Mouse (Mus musculus): Measurements from ENCODE around the gene Auts2. TPM values are rescaled to one million over a fixed set of nuclear protein-coding genes. Genes with fewer than 3 reads are reported as not detected.
A peak's percentile ranks its signal among the peaks of the same experiment; 100 is the strongest.

Auts2 gene
- total and polyA plus RNA-seq, 3 experiments: 16.9 to 35.7 (median 28.1) TPM

DNA sequence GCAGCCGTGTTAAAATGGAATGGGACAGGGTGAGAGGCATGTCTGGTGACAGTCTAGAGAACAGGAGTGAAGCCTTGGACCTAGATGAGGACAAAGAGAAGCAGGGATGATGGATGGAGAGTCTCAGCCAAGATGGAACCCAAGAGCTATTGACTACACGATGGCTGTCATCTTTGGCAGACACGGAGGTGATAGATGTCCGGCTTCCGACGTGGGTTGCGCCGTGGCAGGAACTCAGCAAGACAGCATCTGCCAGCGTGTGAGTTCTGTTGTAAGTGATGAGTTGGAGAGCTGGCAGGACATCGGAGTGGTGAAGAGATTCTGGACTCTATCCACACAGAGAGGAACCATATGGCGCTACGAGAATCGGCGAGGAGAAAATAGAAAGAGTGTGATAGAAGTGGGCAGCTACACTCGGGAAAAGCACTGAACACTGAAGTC is 723.9 kb downstream of the Auts2 start:
- Histone ChIP-seq H3K36me3 (ENCODE audit: control insufficient read depth, insufficient read depth, low read length) (0 out of 2 replicates have a peak, but pooled peaks cover 2% of the 10 kb centered on the region), H3K4me1 (ENCODE audit: control insufficient read depth, insufficient read depth, low read length) (peaks cover 3% of the 10 kb centered on the region; the same call in 1 of the 2 replicates), H3K9ac (ENCODE audit: low read depth, low read length) (no peak overlapping the region), H3K27me3 (ENCODE audit: control insufficient read depth, insufficient read depth, low read length) (no peaks in the 10 kb centered on the region), H3K79me2 (replicated peaks; ENCODE audit: control insufficient read depth, insufficient read depth, low read length) (no peaks in the 10 kb centered on the region), H3K27ac (no peak overlapping the region), H3K4me3 (no peak overlapping the region)
- 79% methylated on average over 15 of the region's 15 CpGs for WGBS
- peak in 1 of 2 experiments; percentile 29 for DNase-seq
- intact Hi-C loops (cut with DNase I): no loop called here
- TF ChIP-seq CTCF (IDR thresholded peaks at IDR 0.05): no peak
- no peak for TF ChIP-seq EP300 (IDR thresholded peaks at IDR 0.05; ENCODE audit: insufficient read depth, low read depth, low read length)
- no peak for TF ChIP-seq POLR2A (IDR thresholded peaks at IDR 0.05; ENCODE audit: insufficient read depth, low read depth, low read length)

DNA sequence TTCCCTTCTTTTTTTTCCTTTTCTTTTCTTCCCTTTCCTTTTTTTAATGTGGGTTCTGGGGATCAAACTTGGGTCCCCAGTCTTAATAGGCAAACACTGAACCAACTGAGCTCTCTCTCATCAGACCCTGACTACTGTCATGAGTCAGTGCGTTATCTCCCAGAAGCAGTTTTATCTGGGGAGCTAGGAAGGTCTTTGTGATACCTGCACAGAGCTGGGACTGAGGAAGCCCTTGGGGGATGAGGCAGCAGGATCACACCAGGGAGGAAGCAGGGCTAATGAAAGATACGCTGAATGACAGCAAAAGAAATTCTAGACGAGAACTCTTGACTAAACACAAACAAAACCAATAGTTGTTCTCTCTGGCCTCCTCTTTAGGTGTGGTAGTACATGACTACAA is 727.6 kb downstream of the Auts2 start:
- peak overlapping the region; percentile 4; the same call in 1 of the 2 replicates for H3K27ac ChIP-seq
- H3K9ac ChIP-seq (ENCODE audit: low read depth, low read length): no peak overlapping the region
- TF ChIP-seq EP300 (IDR thresholded peaks at IDR 0.05; ENCODE audit: insufficient read depth, low read depth, low read length): no peak
- TF ChIP-seq CTCF (IDR thresholded peaks at IDR 0.05): no peak
- TF ChIP-seq POLR2A (IDR thresholded peaks at IDR 0.05; ENCODE audit: insufficient read depth, low read depth, low read length): no peak
- intact Hi-C loops (cut with DNase I): no loop called here
- peaks cover 13% of the 10 kb centered on the region for H3K4me1 ChIP-seq (ENCODE audit: control insufficient read depth, insufficient read depth, low read length)
- H3K79me2 ChIP-seq (replicated peaks; ENCODE audit: control insufficient read depth, insufficient read depth, low read length): no peaks in the 10 kb centered on the region
- no peak for DNase-seq
- 78% methylated on average over 3 of the region's 3 CpGs for WGBS
- no peak overlapping the region for H3K4me3 ChIP-seq
- no peaks in the 10 kb centered on the region for H3K27me3 ChIP-seq (ENCODE audit: control insufficient read depth, insufficient read depth, low read length)
- H3K36me3 ChIP-seq (ENCODE audit: control insufficient read depth, insufficient read depth, low read length): 0 out of 2 replicates have a peak, but pooled peaks cover 2% of the 10 kb centered on the region

DNA sequence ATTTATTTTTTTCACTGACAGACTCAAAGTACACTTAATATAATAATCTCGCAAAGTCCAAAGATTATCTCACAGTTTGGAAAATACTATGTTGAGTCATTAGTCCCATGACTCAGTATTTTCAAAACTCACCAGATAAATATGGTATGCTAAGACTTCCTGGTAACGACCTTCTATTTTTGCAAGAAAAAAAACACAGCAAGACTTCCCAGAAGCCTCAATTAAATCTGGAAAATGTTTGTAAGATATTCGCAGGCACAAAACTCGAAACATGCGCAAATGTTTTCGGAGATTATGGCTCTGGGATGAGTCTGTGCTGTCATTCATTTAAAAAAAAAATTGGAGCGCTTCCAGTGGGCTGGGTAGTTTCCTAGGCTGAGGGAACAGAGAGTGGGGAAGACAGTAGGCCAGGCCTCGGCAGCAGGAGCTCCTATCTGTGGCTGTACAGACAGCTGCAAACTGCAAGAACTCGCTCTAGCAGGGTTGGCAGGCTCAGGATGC is 728.6 kb downstream of the Auts2 start:
- TF ChIP-seq EP300 (IDR thresholded peaks at IDR 0.05; ENCODE audit: insufficient read depth, low read depth, low read length) (no peak), CTCF (IDR thresholded peaks at IDR 0.05) (no peak), POLR2A (IDR thresholded peaks at IDR 0.05; ENCODE audit: insufficient read depth, low read depth, low read length) (no peak)
- DNase-seq: peak; percentile 45 to 69
- no peak overlapping the region for H3K9ac ChIP-seq (ENCODE audit: low read depth, low read length)
- H3K27ac ChIP-seq: peak overlapping the region; percentile 42
- 15% methylated on average over 9 of the region's 9 CpGs for WGBS
- no peaks in the 10 kb centered on the region for H3K27me3 ChIP-seq (ENCODE audit: control insufficient read depth, insufficient read depth, low read length)
- H3K79me2 ChIP-seq (replicated peaks; ENCODE audit: control insufficient read depth, insufficient read depth, low read length): no peaks in the 10 kb centered on the region
- intact Hi-C loops (cut with DNase I): no loop called here
- peaks cover 13% of the 10 kb centered on the region for H3K4me1 ChIP-seq (ENCODE audit: control insufficient read depth, insufficient read depth, low read length)
- H3K4me3 ChIP-seq: no peak overlapping the region; the same call in 1 of the 2 replicates
- H3K36me3 ChIP-seq (ENCODE audit: control insufficient read depth, insufficient read depth, low read length): 0 out of 2 replicates have a peak, but pooled peaks cover 2% of the 10 kb centered on the region

DNA sequence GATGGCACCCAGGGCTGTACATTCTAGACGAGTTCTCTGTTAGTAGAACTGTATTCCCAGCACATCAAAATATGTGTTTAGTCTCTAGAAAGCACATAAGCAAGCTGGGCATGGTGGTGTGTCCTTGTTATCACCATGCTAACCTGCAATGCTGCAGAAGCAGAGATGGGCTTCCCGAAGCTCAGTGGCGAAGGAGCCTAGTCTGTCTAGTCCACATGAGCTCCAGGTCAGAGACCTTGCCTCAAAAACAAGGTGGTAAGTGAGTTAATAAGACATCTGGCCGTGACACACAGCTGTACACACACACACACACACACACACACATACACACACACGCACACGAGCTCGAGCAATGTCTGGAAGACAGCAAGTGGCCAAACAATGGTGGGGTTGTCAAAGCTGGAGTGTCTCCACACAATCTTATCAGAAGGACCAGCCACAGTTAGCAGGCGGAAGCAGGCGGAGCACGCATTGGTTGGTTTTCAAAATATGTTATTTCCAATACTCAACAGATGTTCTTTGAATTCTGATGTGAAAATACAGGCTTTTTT is 729.1 kb downstream of the Auts2 start:
- Histone ChIP-seq H3K27me3 (ENCODE audit: control insufficient read depth, insufficient read depth, low read length) (no peaks in the 10 kb centered on the region), H3K4me3 (no peak overlapping the region), H3K4me1 (ENCODE audit: control insufficient read depth, insufficient read depth, low read length) (peaks cover 13% of the 10 kb centered on the region), H3K79me2 (replicated peaks; ENCODE audit: control insufficient read depth, insufficient read depth, low read length) (no peaks in the 10 kb centered on the region), H3K27ac (peak overlapping the region; percentile 42), H3K36me3 (ENCODE audit: control insufficient read depth, insufficient read depth, low read length) (0 out of 2 replicates have a peak, but pooled peaks cover 2% of the 10 kb centered on the region), H3K9ac (ENCODE audit: low read depth, low read length) (no peak overlapping the region)
- WGBS: 46% methylated on average over 10 of the region's 10 CpGs
- intact Hi-C loops (cut with DNase I): no loop called here
- peak; percentile 50 to 58 for DNase-seq
- TF ChIP-seq EP300 (IDR thresholded peaks at IDR 0.05; ENCODE audit: insufficient read depth, low read depth, low read length) (peak; percentile 84), POLR2A (IDR thresholded peaks at IDR 0.05; ENCODE audit: insufficient read depth, low read depth, low read length) (no peak)

DNA sequence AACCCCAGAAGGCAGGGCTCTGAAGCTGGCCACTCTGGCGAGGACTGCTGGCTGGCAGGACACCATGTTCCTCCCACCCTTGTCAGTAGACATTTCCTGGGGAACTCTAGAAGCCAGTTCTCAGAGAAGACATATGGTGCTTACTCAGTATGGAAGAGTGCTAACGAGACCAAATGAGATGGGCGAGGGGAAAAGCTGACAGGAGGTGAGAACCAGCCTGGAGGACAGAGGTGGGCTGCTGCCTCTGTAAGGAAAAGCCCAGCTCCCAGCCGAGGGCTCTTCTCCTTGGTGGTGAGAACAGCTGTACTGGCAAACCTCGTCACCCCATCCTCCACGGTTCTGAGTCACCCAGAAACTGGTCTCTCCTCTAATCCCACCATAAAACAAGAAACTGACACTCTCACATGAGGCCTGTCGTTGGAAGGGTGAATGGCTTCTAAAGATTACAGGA is 729.8 kb downstream of the Auts2 start:
- Histone ChIP-seq H3K4me1 (ENCODE audit: control insufficient read depth, insufficient read depth, low read length) (peaks cover 13% of the 10 kb centered on the region), H3K4me3 (no peak overlapping the region), H3K36me3 (ENCODE audit: control insufficient read depth, insufficient read depth, low read length) (0 out of 2 replicates have a peak, but pooled peaks cover 2% of the 10 kb centered on the region), H3K27me3 (ENCODE audit: control insufficient read depth, insufficient read depth, low read length) (no peaks in the 10 kb centered on the region), H3K9ac (ENCODE audit: low read depth, low read length) (no peak overlapping the region), H3K79me2 (replicated peaks; ENCODE audit: control insufficient read depth, insufficient read depth, low read length) (no peaks in the 10 kb centered on the region), H3K27ac (peak overlapping the region; percentile 8)
- intact Hi-C loops (cut with DNase I): no loop called here
- DNase-seq: peak; percentile 31 to 38
- TF ChIP-seq EP300 (IDR thresholded peaks at IDR 0.05; ENCODE audit: insufficient read depth, low read depth, low read length) (no peak), CTCF (IDR thresholded peaks at IDR 0.05) (no peak), POLR2A (IDR thresholded peaks at IDR 0.05; ENCODE audit: insufficient read depth, low read depth, low read length) (no peak)
- 60% methylated on average over 7 of the region's 7 CpGs for WGBS

DNA sequence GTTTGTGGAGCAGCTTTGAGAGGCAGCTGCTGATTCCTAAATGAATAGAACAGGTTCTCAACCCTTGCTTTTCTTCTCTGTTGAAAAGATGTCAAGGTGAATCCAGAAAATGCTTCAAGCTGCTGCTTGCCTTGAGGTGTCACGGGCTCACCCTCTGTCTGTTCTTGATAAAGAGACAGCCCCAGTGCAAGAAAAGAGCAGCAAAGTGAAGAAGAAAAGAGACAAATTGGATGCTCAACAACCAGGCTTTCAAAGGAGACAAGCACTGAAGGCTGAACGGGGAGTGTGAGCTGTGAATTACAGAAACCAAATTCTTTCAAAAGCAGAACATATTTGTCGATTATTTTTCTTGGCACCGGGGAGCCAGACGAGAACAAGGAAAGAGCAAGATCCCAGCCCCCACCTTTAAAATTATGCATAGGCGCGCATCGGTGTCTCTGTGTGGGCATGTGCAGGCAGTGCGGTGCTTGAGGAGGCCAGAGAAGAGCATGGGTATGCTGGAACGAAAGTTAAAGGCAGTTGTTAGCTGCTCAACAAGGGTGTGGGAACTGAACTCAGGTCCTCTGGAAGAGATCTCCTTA is 730.6 kb downstream of the Auts2 start:
- TF ChIP-seq CTCF (IDR thresholded peaks at IDR 0.05) (no peak), EP300 (IDR thresholded peaks at IDR 0.05; ENCODE audit: insufficient read depth, low read depth, low read length) (no peak), POLR2A (IDR thresholded peaks at IDR 0.05; ENCODE audit: insufficient read depth, low read depth, low read length) (no peak)
- Histone ChIP-seq H3K27ac (no peak overlapping the region), H3K4me1 (ENCODE audit: control insufficient read depth, insufficient read depth, low read length) (peaks cover 13% of the 10 kb centered on the region), H3K36me3 (ENCODE audit: control insufficient read depth, insufficient read depth, low read length) (0 out of 2 replicates have a peak, but pooled peaks cover 2% of the 10 kb centered on the region), H3K27me3 (ENCODE audit: control insufficient read depth, insufficient read depth, low read length) (no peaks in the 10 kb centered on the region), H3K4me3 (no peak overlapping the region), H3K9ac (ENCODE audit: low read depth, low read length) (no peak overlapping the region), H3K79me2 (replicated peaks; ENCODE audit: control insufficient read depth, insufficient read depth, low read length) (no peaks in the 10 kb centered on the region)
- peak in 1 of 2 experiments; percentile 6 for DNase-seq
- 67% methylated on average over 10 of the region's 10 CpGs for WGBS
- intact Hi-C loops (cut with DNase I): no loop called here

Data from heart, adult 2 months (tissue).